Mouse (Mus musculus) MEL (cell line): ENCODE results near the gene Sh2b2. TPM values are rescaled to one million over a fixed set of nuclear protein-coding genes. Genes with fewer than 3 reads are reported as not detected.

ENCODE experiments used
- DNase-seq: peaks from one replicate; pipeline ENCODE4 v3.0.0; 2011; ENCODE audit warnings: low read depth, low spot score
- H3K27ac ChIP-seq: 2 replicates; pipeline ENCODE4 v1.5.1; 2012; ENCODE audit warnings: low read depth, mild to moderate bottlenecking, control low read depth, low read length, moderate library complexity; ENCODE audit not compliant: control insufficient read depth
- H3K27me3 ChIP-seq, 2 experiments: fragments of 150-350 bp in 1 of 2; sonication (generic) in 1 of 2; 2 replicates each; pipeline ENCODE4 v1.6.1; 2012; ENCODE audit warnings: low read length in 2 of 2, mild to moderate bottlenecking in 2 of 2, improper control_type of control experiment in 1 of 2, moderate library complexity in 1 of 2; ENCODE audit not compliant: insufficient read depth in 2 of 2, control insufficient read depth in 1 of 2
- H3K36me3 ChIP-seq, 2 experiments: 2 replicates each; pipeline ENCODE4 v1.6.1; 2012 to 2014; ENCODE audit warnings: low read length in 2 of 2, improper control_type of control experiment in 1 of 2, inconsistent platforms in 1 of 2, mild to moderate bottlenecking in 1 of 2; ENCODE audit not compliant: insufficient read depth in 2 of 2, control insufficient read depth in 1 of 2
- H3K4me1 ChIP-seq, 2 experiments: fragments of 150-350 bp in 1 of 2; sonication (generic) in 1 of 2; 2 replicates each; pipeline ENCODE4 v1.6.1; 2012; ENCODE audit warnings: low read length in 2 of 2, improper control_type of control experiment in 1 of 2, mild to moderate bottlenecking in 1 of 2; ENCODE audit not compliant: insufficient read depth in 2 of 2, control insufficient read depth in 1 of 2
- H3K4me3 ChIP-seq, 2 experiments: fragments of 150-350 bp in 1 of 2; sonication (generic) in 1 of 2; 2 replicates each; pipeline ENCODE4 v1.5.1; 2012; ENCODE audit warnings: low read depth in 2 of 2, low read length in 2 of 2, mild to moderate bottlenecking in 2 of 2, moderate library complexity in 2 of 2, control low read depth in 1 of 2, improper control_type of control experiment in 1 of 2; ENCODE audit not compliant: control insufficient read depth in 1 of 2, insufficient read depth in 1 of 2
- H3K79me2 ChIP-seq: 2 replicates; pipeline ENCODE4 v1.6.1; 2012; ENCODE audit warnings: mild to moderate bottlenecking, low read length, moderate library complexity; ENCODE audit not compliant: control insufficient read depth, poor library complexity, insufficient read depth
- H3K9ac ChIP-seq: 2 replicates; pipeline ENCODE4 v1.6.1; 2012; ENCODE audit warnings: low read depth, mild to moderate bottlenecking, control low read depth, low read length, moderate library complexity; ENCODE audit not compliant: control insufficient read depth, poor library complexity, severe bottlenecking
- H3K9me3 ChIP-seq: fragments of 150-350 bp; sonication (generic); replicated peaks from 2 replicates; pipeline ENCODE4 v1.6.1; 2012; ENCODE audit warnings: mild to moderate bottlenecking, low read length, improper control_type of control experiment, moderate library complexity; ENCODE audit not compliant: insufficient read depth
- CHD1 ChIP-seq: IDR thresholded peaks from 2 replicates; pipeline ENCODE4 v1.6.1; 2012; ENCODE audit warnings: low read depth, mild to moderate bottlenecking, inconsistent platforms, low read length, improper control_type of control experiment
- CHD2 ChIP-seq: IDR thresholded peaks from 2 replicates; pipeline ENCODE4 v1.6.1; 2011; ENCODE audit warnings: low read length, improper control_type of control experiment
- CTCF ChIP-seq, 3 experiments: IDR thresholded peaks in 2 of 3; conservative IDR thresholded peaks in 1 of 3; 2 replicates each; pipeline ENCODE4 v1.5.1; 2011 to 2012; ENCODE audit warnings: low read length in 3 of 3, low read depth in 2 of 3, mild to moderate bottlenecking in 2 of 3, improper control_type of control experiment in 1 of 3, inconsistent platforms in 1 of 3, mixed read lengths in 1 of 3, moderate library complexity in 1 of 3; ENCODE audit not compliant: control insufficient read depth in 1 of 3, insufficient read depth in 1 of 3, poor library complexity in 1 of 3, severe bottlenecking in 1 of 3
- ELF1 ChIP-seq: IDR thresholded peaks from 2 replicates; pipeline ENCODE4 v1.6.1; 2014; ENCODE audit warnings: low read depth, mild to moderate bottlenecking, inconsistent platforms, low read length, improper control_type of control experiment, moderate library complexity
- ETS1 ChIP-seq: IDR thresholded peaks from 2 replicates; pipeline ENCODE4 v1.6.1; 2012; ENCODE audit warnings: low read depth, mild to moderate bottlenecking, inconsistent platforms, low read length, improper control_type of control experiment, moderate library complexity
- GATA1 ChIP-seq: IDR thresholded peaks from 2 replicates; pipeline ENCODE4 v1.6.1; 2011; ENCODE audit warnings: low read depth, low read length, improper control_type of control experiment
- MAFK ChIP-seq: IDR thresholded peaks from 2 replicates; pipeline ENCODE4 v1.6.1; 2011; ENCODE audit warnings: low read depth, mild to moderate bottlenecking, low read length, improper control_type of control experiment, borderline replicate concordance
- MAX ChIP-seq: IDR thresholded peaks from 2 replicates; pipeline ENCODE4 v1.6.1; 2011; ENCODE audit warnings: low read length, improper control_type of control experiment
- MAZ ChIP-seq: IDR thresholded peaks from 2 replicates; pipeline ENCODE4 v1.6.1; 2012; ENCODE audit warnings: low read depth, mild to moderate bottlenecking, inconsistent platforms, low read length, improper control_type of control experiment
- MEF2A ChIP-seq: IDR thresholded peaks from 2 replicates; pipeline ENCODE4 v1.6.1; 2014; ENCODE audit warnings: low read depth, mild to moderate bottlenecking, inconsistent platforms, low read length, improper control_type of control experiment; ENCODE audit not compliant: poor library complexity, insufficient replicate concordance, severe bottlenecking; ENCODE audit errors: extremely low read depth
- MXI1 ChIP-seq: IDR thresholded peaks from 2 replicates; pipeline ENCODE4 v1.6.1; 2011; ENCODE audit warnings: mild to moderate bottlenecking, low read depth, low read length, improper control_type of control experiment
- MYB ChIP-seq: IDR thresholded peaks from 2 replicates; pipeline ENCODE4 v1.6.1; 2011; ENCODE audit warnings: mild to moderate bottlenecking, low read depth, low read length, improper control_type of control experiment
- MYC ChIP-seq: IDR thresholded peaks from 2 replicates; pipeline ENCODE4 v1.6.1; 2011; ENCODE audit warnings: low read depth, mild to moderate bottlenecking, low read length, improper control_type of control experiment, moderate library complexity
- POLR2AphosphoS5 ChIP-seq: IDR thresholded peaks from 2 replicates; pipeline ENCODE4 v1.6.1; 2012; ENCODE audit warnings: low read depth, borderline replicate concordance, mild to moderate bottlenecking, inconsistent platforms, low read length, moderate library complexity, mixed read lengths
- RAD21 ChIP-seq: IDR thresholded peaks from 2 replicates; pipeline ENCODE4 v1.6.1; 2011; ENCODE audit warnings: mild to moderate bottlenecking, low read depth, low read length, improper control_type of control experiment
- RCOR1 ChIP-seq: IDR thresholded peaks from 2 replicates; pipeline ENCODE4 v1.6.1; 2012; ENCODE audit warnings: low read depth, mild to moderate bottlenecking, inconsistent platforms, low read length, improper control_type of control experiment
- SIN3A ChIP-seq: IDR thresholded peaks from 2 replicates; pipeline ENCODE4 v1.6.1; 2012; ENCODE audit warnings: low read length, improper control_type of control experiment, inconsistent platforms
- SMC3 ChIP-seq: IDR thresholded peaks from 2 replicates; pipeline ENCODE4 v1.6.1; 2011; ENCODE audit warnings: low read depth, low read length, improper control_type of control experiment
- UBTF ChIP-seq: IDR thresholded peaks from 2 replicates; pipeline ENCODE4 v1.6.1; 2012; ENCODE audit warnings: low read depth, mild to moderate bottlenecking, inconsistent platforms, low read length, improper control_type of control experiment, moderate library complexity, borderline replicate concordance; ENCODE audit not compliant: insufficient read depth
- USF2 ChIP-seq, 2 experiments: IDR thresholded peaks; 2 replicates each; pipeline ENCODE4 v1.6.1; 2011 to 2012; ENCODE audit warnings: improper control_type of control experiment in 2 of 2, low read length in 2 of 2, borderline replicate concordance in 1 of 2, inconsistent platforms in 1 of 2, low read depth in 1 of 2, mild to moderate bottlenecking in 1 of 2; ENCODE audit not compliant: insufficient read depth in 1 of 2
- ZC3H11A ChIP-seq: IDR thresholded peaks from 2 replicates; pipeline ENCODE4 v1.6.1; 2012; ENCODE audit warnings: low read depth, mild to moderate bottlenecking, inconsistent platforms, low read length, improper control_type of control experiment
- ZMIZ1 ChIP-seq: IDR thresholded peaks from 2 replicates; pipeline ENCODE4 v1.6.1; 2012; ENCODE audit warnings: low read depth, mild to moderate bottlenecking, inconsistent platforms, low read length, improper control_type of control experiment, moderate library complexity
- polyA plus RNA-seq, 2 experiments: library from polyadenylated mRNA; stranded (reverse) in 1 of 2; unstranded in 1 of 2; fragments of >175 nt in 1 of 2; fragments of >200 nt in 1 of 2; gene quantifications; 2 replicates each; pipeline versions ENCODE4 v1.2.1 to v1.2.4; 2012; ENCODE audit warnings: low replicate concordance in 2 of 2, low read depth in 1 of 2; ENCODE audit not compliant: insufficient read length in 2 of 2, insufficient read depth in 1 of 2, missing spikeins in 1 of 2
- total RNA-seq: library from RNA; depleted of rRNA; stranded (reverse); fragments of 300-350 nt; gene quantifications from 2 replicates; pipeline ENCODE4 v1.2.3, GENCODE M21; 2012

Gene Sh2b2
- total and polyA plus RNA-seq, 3 experiments, result 0.07 TPM; not detected in 2

DNA sequence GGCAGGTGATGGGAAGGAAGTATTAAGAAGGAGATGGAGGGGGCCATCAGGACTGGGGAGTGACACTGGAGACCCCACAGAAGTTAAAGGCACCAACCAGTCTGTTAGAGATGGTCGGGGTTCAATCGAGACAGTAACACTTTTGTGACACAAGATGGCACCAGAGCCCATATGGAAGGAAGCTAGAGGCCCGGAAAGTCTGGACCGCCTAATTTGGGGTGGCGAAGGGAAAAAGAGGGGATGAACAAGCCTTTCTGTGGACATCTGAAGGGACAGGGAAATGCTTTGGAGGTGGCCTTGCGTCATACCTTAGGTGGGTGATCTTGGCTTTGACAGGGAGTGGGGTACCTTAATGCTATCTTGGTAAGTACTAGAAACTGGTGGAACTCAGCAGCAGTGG is 35.0 kb upstream of the Sh2b2 start:
- no peak overlapping the region for H3K4me3 ChIP-seq
- no peak overlapping the region for H3K9ac ChIP-seq
- no peak overlapping the region for H3K27ac ChIP-seq
- H3K4me1 ChIP-seq, result no peaks in the 10 kb centered on the region
- H3K27me3 ChIP-seq, result no peaks in the 10 kb centered on the region
- peaks cover 0 to 34% of the 10 kb centered on the region in 2 experiments; a peak in 2 of 4 replicates for H3K36me3 ChIP-seq
- TF ChIP-seq ZC3H11A, result 0 out of 2 replicates have a peak, but pooled peaks have one; percentile 36
- no peak for TF ChIP-seq ETS1
- TF ChIP-seq CTCF (IDR thresholded peaks at IDR 0.05 in 2 of 3, conservative IDR thresholded peaks at IDR 0.05 in 1 of 3; ENCODE audit: control insufficient read depth in 1 of 3, insufficient read depth in 1 of 3, low read depth in 2 of 3, low read length in 3 of 3, poor library complexity in 1 of 3, severe bottlenecking in 1 of 3), result peak in 2 of 3 experiments; percentile 40 to 60; a peak in 5 of 6 replicates
- TF ChIP-seq RAD21, result peak; percentile 56
- peak; percentile 55 for TF ChIP-seq SMC3
- TF ChIP-seq MEF2A, result no peak
- H3K79me2 ChIP-seq, result no peaks in the 10 kb centered on the region
- H3K9me3 ChIP-seq, result no peaks in the 10 kb centered on the region
- DNase-seq, result peak; percentile 33

DNA sequence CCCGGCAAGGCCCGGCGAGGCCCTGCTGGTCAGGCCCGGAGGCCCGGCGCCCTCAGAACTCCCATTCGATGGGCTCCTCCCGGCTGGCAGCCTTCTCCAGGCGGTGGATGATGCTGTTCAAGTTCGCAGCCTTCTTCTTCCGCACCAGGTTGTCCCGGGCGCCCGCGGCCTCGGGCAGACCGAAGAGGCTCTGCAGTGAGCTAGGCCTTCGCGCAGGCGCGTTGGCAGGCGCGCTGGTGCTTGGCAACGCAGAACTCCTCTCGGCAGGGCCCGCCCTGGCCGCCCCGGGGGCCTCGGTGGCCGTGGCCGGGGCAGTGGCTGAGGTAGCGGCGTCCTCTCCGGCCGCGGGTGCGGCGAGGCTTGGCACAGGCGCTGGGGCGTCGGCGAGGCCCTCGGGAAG is 28.4 kb upstream of the Sh2b2 start:
- Histone ChIP-seq H3K27me3 (no peaks in the 10 kb centered on the region), H3K27ac (no peak overlapping the region), H3K36me3 (peaks cover 0 to 29% of the 10 kb centered on the region in 2 experiments; a peak in 2 of 4 replicates), H3K9ac (no peak overlapping the region), H3K4me1 (no peaks in the 10 kb centered on the region), H3K4me3 (no peak overlapping the region), H3K9me3 (no peaks in the 10 kb centered on the region), H3K79me2 (no peaks in the 10 kb centered on the region)
- DNase-seq, result no peak
- TF ChIP-seq CHD2 (no peak), SMC3 (no peak), MAFK (no peak), GATA1 (no peak), MXI1 (no peak), MAX (no peak), USF2 (IDR thresholded peaks at IDR 0.05; ENCODE audit: borderline replicate concordance in 1 of 2, insufficient read depth in 1 of 2, low read depth in 1 of 2, low read length in 2 of 2) (no peak), MYB (no peak)

DNA sequence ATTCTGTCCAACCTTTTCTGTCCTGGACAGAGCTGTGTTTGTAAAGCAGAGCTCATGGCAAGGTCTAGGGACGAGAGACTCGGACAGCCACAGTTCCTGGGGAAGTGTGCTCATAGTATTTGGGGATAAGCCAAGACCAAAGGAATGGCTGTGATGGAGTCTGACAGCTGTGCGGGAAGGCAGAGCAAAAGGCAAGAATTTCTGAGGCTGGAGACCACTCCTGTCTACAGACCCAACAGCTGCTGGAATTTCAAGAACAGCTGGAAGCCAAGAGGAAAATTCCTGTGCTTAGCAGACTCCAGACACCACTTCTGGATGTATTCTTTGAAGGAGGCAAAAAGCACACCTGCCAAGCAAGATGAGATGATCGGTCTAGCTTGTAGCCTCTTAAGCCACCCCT is 23.6 kb upstream of the Sh2b2 start:
- Histone ChIP-seq H3K4me1 (no peaks in the 10 kb centered on the region), H3K27me3 (no peaks in the 10 kb centered on the region), H3K27ac (no peak overlapping the region), H3K79me2 (no peaks in the 10 kb centered on the region), H3K9me3 (no peaks in the 10 kb centered on the region), H3K36me3 (peaks cover 0 to 12% of the 10 kb centered on the region in 2 experiments; a peak in 2 of 4 replicates), H3K9ac (no peak overlapping the region), H3K4me3 (no peak overlapping the region)
- TF ChIP-seq SIN3A (no peak), MYB (no peak), CHD2 (no peak), RCOR1 (no peak), ZMIZ1 (no peak), MAX (no peak), UBTF (no peak), POLR2AphosphoS5 (no peak), CTCF (IDR thresholded peaks at IDR 0.05 in 2 of 3, conservative IDR thresholded peaks at IDR 0.05 in 1 of 3; ENCODE audit: control insufficient read depth in 1 of 3, insufficient read depth in 1 of 3, low read depth in 2 of 3, low read length in 3 of 3, poor library complexity in 1 of 3, severe bottlenecking in 1 of 3) (no peak), MYC (no peak), MAZ (no peak), ELF1 (no peak), CHD1 (no peak)
- no peak for DNase-seq
